Mouse (Mus musculus) myocyte (in vitro differentiated cells): Measurements from ENCODE around the gene Lemd1. TPM values are rescaled to one million over a fixed set of nuclear protein-coding genes. Genes with fewer than 3 reads are reported as not detected.

Experiments used
- H3K27me3 ChIP-seq: one replicate; pipeline ENCODE4 v1.6.1; 2011; ENCODE audit not compliant: control insufficient read depth, insufficient read depth, insufficient read length
- H3K36me3 ChIP-seq: one replicate; pipeline ENCODE4 v1.6.1; 2011; ENCODE audit not compliant: control insufficient read depth, insufficient read depth
- H3K4me2 ChIP-seq: one replicate; pipeline ENCODE4 v1.6.1; 2011; ENCODE audit warnings: low read depth, control low read depth
- H3K4me3 ChIP-seq: one replicate; pipeline ENCODE4 v1.5.1; 2011; ENCODE audit warnings: mild to moderate bottlenecking, control low read depth, moderate library complexity
- H3K79me2 ChIP-seq: one replicate; pipeline ENCODE4 v1.6.1; 2011; ENCODE audit not compliant: control insufficient read depth, insufficient read depth
- H3ac ChIP-seq: one replicate; pipeline ENCODE4 v1.6.1; 2011; ENCODE audit not compliant: control insufficient read depth, insufficient read length
- CEBPB ChIP-seq: IDR thresholded peaks from 2 replicates; pipeline ENCODE4 v1.6.1; 2011; ENCODE audit warnings: mild to moderate bottlenecking, moderate library complexity; ENCODE audit not compliant: poor library complexity, insufficient read depth, severe bottlenecking
- E2F4 ChIP-seq: IDR thresholded peaks from one replicate; pipeline ENCODE4 v1.6.1; 2011; ENCODE audit warnings: mild to moderate bottlenecking, control low read depth, moderate library complexity; ENCODE audit not compliant: insufficient read depth
- MAX ChIP-seq: IDR thresholded peaks from one replicate; pipeline ENCODE4 v1.6.1; 2011; ENCODE audit warnings: low read depth, mild to moderate bottlenecking, control low read depth
- MYOD1 ChIP-seq, 3 experiments: IDR thresholded peaks; one replicate each; pipeline ENCODE4 v1.6.1; 2011; ENCODE audit warnings: control low read depth in 2 of 3, low read depth in 2 of 3, mild to moderate bottlenecking in 2 of 3, moderate library complexity in 1 of 3; ENCODE audit not compliant: insufficient read length in 2 of 3, control insufficient read depth in 1 of 3
- MYOG ChIP-seq, 3 experiments: IDR thresholded peaks; one replicate each; pipeline ENCODE4 v1.6.1; 2011; ENCODE audit warnings: control low read depth in 2 of 3, low read depth in 2 of 3, mild to moderate bottlenecking in 2 of 3; ENCODE audit not compliant: insufficient read length in 2 of 3, control insufficient read depth in 1 of 3, insufficient read depth in 1 of 3
- POLR2A ChIP-seq: IDR thresholded peaks from one replicate; pipeline ENCODE4 v1.6.1; 2011; ENCODE audit warnings: low read depth, mild to moderate bottlenecking, control low read depth, moderate library complexity; ENCODE audit not compliant: insufficient read length
- POLR2AphosphoS2 ChIP-seq: IDR thresholded peaks from one replicate; pipeline ENCODE4 v1.6.1; 2011; ENCODE audit warnings: low read depth, control low read depth; ENCODE audit not compliant: insufficient read length
- REST ChIP-seq: IDR thresholded peaks from one replicate; pipeline ENCODE4 v1.6.1; 2011; ENCODE audit warnings: mild to moderate bottlenecking, control low read depth, moderate library complexity; ENCODE audit not compliant: insufficient read depth, insufficient read length
- SRF ChIP-seq: IDR thresholded peaks from one replicate; pipeline ENCODE4 v1.6.1; 2011; ENCODE audit warnings: low read depth; ENCODE audit not compliant: control insufficient read depth, insufficient read length
- TCF12 ChIP-seq: IDR thresholded peaks from one replicate; pipeline ENCODE4 v1.6.1; 2011; ENCODE audit warnings: mild to moderate bottlenecking, control low read depth; ENCODE audit not compliant: poor library complexity, insufficient read depth, severe bottlenecking
- TCF3 ChIP-seq: IDR thresholded peaks from one replicate; pipeline ENCODE4 v1.6.1; 2011; ENCODE audit warnings: low read depth, control low read depth; ENCODE audit not compliant: insufficient read length
- USF1 ChIP-seq: IDR thresholded peaks from one replicate; pipeline ENCODE4 v1.6.1; 2011; ENCODE audit warnings: low read depth, mild to moderate bottlenecking, control low read depth, moderate library complexity
- polyA plus RNA-seq: library from polyadenylated mRNA; unstranded; fragments of >200 nt; fragmentation: generic; extraction: Trizol; gene quantifications from one replicate; pipeline ENCODE4 v1.2.1, GENCODE M21; 2012; ENCODE audit warnings: missing spikeins

Lemd1 gene
- polyA plus RNA-seq, 1 experiment: 0.49 TPM

DNA sequence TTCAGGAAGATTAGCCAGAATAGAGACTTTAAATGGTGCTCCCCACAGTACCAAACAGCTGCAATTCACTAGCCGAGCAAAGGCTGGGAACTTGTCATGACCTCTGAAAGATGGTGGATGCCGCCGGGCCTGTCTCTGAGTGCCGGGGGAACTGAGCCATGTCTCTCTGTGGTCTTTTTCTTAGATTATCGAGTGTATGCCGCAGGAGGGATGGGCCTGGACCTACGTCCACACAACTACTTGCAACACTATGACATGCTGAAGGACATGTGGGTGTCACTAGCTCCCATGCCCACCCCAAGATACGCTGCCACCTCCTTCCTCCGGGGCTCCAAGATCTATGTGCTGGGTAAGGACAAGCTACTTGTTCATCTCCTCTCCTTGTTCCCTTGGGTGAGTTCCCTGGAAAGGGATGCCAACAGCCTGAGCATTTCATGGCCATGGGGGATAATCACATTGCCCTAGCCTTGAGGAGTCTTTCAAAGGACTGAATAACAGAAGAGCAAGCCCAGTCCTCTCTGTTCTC is 111.2 kb downstream of the Lemd1 start:
- Histone ChIP-seq H3ac (no peak overlapping the region), H3K4me3 (no peak overlapping the region), H3K79me2 (no peaks in the 10 kb centered on the region), H3K4me2 (no peak overlapping the region), H3K27me3 (no peaks in the 10 kb centered on the region), H3K36me3 (no peaks in the 10 kb centered on the region)
- no peak for TF ChIP-seq SRF
- TF ChIP-seq REST: no peak
- TF ChIP-seq POLR2AphosphoS2: no peak
- TF ChIP-seq CEBPB: no peak
- no peak for TF ChIP-seq E2F4
- no peak for TF ChIP-seq POLR2A
- TF ChIP-seq TCF12: no peak
- TF ChIP-seq USF1: no peak
- TF ChIP-seq TCF3: no peak
- no peak for TF ChIP-seq MAX
- TF ChIP-seq MYOD1 (IDR thresholded peaks at IDR 0.05; ENCODE audit: control insufficient read depth in 1 of 3, insufficient read length in 2 of 3, low read depth in 2 of 3): no peak
- no peak for TF ChIP-seq MYOG (IDR thresholded peaks at IDR 0.05; ENCODE audit: control insufficient read depth in 1 of 3, insufficient read depth in 1 of 3, insufficient read length in 2 of 3, low read depth in 2 of 3)

DNA sequence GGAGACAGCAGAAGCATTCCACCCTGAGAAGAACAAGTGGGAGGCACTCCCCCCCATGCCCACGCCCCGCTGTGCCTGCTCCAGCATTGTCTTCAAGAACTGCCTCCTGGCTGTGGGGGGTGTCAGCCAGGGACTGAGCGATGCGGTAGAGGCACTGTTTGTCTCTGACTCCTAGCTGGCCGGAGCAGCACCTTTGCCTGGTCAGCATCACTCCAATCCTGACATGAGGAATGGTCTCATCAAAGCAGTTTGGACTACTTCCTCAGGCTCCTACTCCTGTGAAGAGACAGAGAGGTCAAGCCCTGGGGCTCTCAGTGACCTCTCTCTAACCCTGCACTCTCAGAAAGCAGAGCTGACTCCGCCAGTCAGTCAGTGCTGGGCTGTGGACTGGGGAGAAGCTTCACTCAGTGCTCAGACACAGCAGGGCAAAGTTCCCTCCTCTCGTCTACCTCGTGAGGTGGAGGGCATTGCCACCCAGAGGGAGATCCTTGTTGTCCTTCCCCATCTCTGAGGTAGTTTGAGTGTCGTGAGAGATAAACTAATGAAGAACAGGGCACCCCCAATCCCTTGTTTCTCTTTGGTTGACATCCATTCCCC is 113.5 kb downstream of the Lemd1 start:
- Histone ChIP-seq H3K4me2 (no peak overlapping the region), H3K79me2 (no peaks in the 10 kb centered on the region), H3K36me3 (no peaks in the 10 kb centered on the region), H3K4me3 (no peak overlapping the region), H3ac (no peak overlapping the region), H3K27me3 (no peaks in the 10 kb centered on the region)
- TF ChIP-seq MYOG (IDR thresholded peaks at IDR 0.05; ENCODE audit: control insufficient read depth in 1 of 3, insufficient read depth in 1 of 3, insufficient read length in 2 of 3, low read depth in 2 of 3) (no peak), USF1 (no peak)

DNA sequence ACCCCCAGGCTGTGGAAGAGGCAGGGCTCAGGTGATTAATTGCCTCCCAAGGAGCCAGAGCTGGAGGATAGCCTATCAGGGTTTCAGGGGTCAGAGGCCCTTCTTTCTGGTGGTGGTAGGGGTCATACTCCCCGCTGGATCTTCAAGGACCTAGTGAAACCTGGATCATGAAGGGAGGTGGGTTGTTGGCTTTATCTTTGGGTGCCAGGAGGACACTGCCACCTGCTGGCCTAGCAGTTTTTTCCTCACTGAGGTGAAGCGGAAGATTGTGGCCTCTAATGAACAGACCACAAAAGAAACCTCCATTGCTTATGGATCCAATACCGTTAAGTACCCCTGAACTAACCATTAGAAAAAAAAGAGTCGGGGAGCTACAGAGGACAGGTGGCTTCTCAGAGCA is 114.9 kb downstream of the Lemd1 start:
- Histone ChIP-seq H3K4me2 (no peak overlapping the region), H3K4me3 (no peak overlapping the region), H3K36me3 (no peaks in the 10 kb centered on the region), H3K27me3 (no peaks in the 10 kb centered on the region), H3K79me2 (no peaks in the 10 kb centered on the region), H3ac (no peak overlapping the region)
- no peak for TF ChIP-seq MYOG (IDR thresholded peaks at IDR 0.05; ENCODE audit: control insufficient read depth in 1 of 3, insufficient read depth in 1 of 3, insufficient read length in 2 of 3, low read depth in 2 of 3)
- TF ChIP-seq POLR2AphosphoS2: no peak
- TF ChIP-seq USF1: no peak
- no peak for TF ChIP-seq POLR2A
- TF ChIP-seq REST: no peak
- TF ChIP-seq E2F4: no peak
- TF ChIP-seq MAX: no peak
- TF ChIP-seq TCF12: no peak
- no peak for TF ChIP-seq CEBPB
- no peak for TF ChIP-seq MYOD1 (IDR thresholded peaks at IDR 0.05; ENCODE audit: control insufficient read depth in 1 of 3, insufficient read length in 2 of 3, low read depth in 2 of 3)
- TF ChIP-seq TCF3: no peak
- TF ChIP-seq SRF: no peak

DNA sequence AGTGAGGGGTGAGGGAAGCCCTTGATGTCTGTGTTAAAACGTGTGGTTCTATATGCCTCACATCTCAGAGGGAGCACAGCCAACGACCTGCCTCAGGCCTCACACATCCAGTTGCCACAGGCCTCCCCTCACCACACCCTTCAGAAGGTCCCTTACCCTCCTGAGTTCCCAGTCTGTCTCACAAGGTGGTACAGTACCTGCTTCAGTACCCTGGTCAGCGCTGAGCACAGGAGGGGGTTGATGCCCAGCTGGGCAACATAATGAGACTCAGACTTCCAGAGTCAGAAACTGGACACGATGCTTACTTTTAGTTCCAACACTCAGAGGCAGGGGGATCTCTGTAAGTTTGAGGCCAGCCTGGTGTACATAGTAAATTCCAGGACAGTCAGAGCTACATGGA is 115.6 kb downstream of the Lemd1 start:
- no peak overlapping the region for H3K4me2 ChIP-seq
- TF ChIP-seq POLR2AphosphoS2: peak; percentile 74
- TF ChIP-seq E2F4: no peak
- TF ChIP-seq TCF3: no peak
- TF ChIP-seq REST: peak; percentile 77
- peak; percentile 5 for TF ChIP-seq POLR2A
- no peak for TF ChIP-seq TCF12

DNA sequence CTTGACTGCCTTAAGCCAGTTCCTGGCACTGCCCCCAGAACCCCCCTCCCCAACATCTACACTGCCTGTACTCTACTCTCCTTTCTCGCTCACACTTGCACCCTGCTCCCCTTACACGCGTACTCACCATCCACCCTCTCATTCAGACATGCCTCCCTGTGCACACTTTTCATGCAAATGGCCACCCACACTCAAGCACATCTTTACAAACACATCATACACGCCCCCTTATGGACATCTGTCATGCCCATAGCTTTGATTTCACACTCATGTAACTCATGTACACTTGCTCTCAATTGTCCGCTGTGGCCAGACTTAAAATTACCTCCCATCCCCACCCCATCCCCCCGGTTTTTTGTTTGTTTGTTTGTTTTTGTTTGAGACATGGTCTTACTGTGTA is 116.7 kb downstream of the Lemd1 start:
- Histone ChIP-seq H3K36me3 (no peaks in the 10 kb centered on the region), H3K4me3 (no peak overlapping the region), H3K4me2 (no peak overlapping the region), H3K79me2 (no peaks in the 10 kb centered on the region), H3ac (no peak overlapping the region), H3K27me3 (no peaks in the 10 kb centered on the region)
- TF ChIP-seq POLR2AphosphoS2 (peak; percentile 21), E2F4 (no peak)

More for the DNA sequence above, 115.6 kb downstream of the Lemd1 start:
- H3ac ChIP-seq: no peak overlapping the region
- no peaks in the 10 kb centered on the region for H3K79me2 ChIP-seq
- H3K36me3 ChIP-seq: no peaks in the 10 kb centered on the region
- no peaks in the 10 kb centered on the region for H3K27me3 ChIP-seq
- H3K4me3 ChIP-seq: no peak overlapping the region
